Mouse (Mus musculus) retina, adult 2 months (tissue): ENCODE results near the gene Nphp3.

Experiments
- DNase-seq: peaks from one replicate; pipeline ENCODE4 v3.0.0-alpha.2; 2012; ENCODE audit warnings: low read depth, low spot score

Gene Nphp3

GRCm38 (mm10) chr9:104063244-104063961 is 61.1 kb downstream of the Nphp3 start, which contains the start of gene Acad11:
Gene Acad11 (plus strand): TSS chr9:104063377.
- peak; percentile 91 for DNase-seq

GRCm38 (mm10) chr9:104064571-104064970 is 62.2 kb downstream of the Nphp3 start:
- no peak for DNase-seq

- no peak for DNase-seq
These were observed 67.9 kb downstream of the Nphp3 start for GRCm38 (mm10) chr9:104070241-104070640.

GRCm38 (mm10) chr9:104070863-104071604 is 68.7 kb downstream of the Nphp3 start:
- DNase-seq = no peak

GRCm38 (mm10) chr9:104075808-104076207 is 73.5 kb downstream of the Nphp3 start:
- DNase-seq = peak; percentile 9

GRCm38 (mm10) chr9:104078780-104079179 is 76.4 kb downstream of the Nphp3 start:
- no peak for DNase-seq

GRCm38 (mm10) chr9:104079379-104079778 is 77.0 kb downstream of the Nphp3 start:
- DNase-seq = no peak

GRCm38 (mm10) chr9:104080038-104080437 is 77.7 kb downstream of the Nphp3 start:
- DNase-seq = no peak

GRCm38 (mm10) chr9:104085730-104086429 is 83.5 kb downstream of the Nphp3 start:
- no peak for DNase-seq

- no peak for DNase-seq
These were observed 86.2 kb downstream of the Nphp3 start for GRCm38 (mm10) chr9:104088555-104088954.

GRCm38 (mm10) chr9:104092945-104093344 is 90.6 kb downstream of the Nphp3 start:
- no peak for DNase-seq
